In genomic region chr9:37932519-37932918, GRCm38 (mm10) we compare ENCODE assay signal across 8 mouse cellular contexts. TPM values are rescaled to one million over a fixed set of nuclear protein-coding genes. Genes with fewer than 3 reads are reported as not detected.
A peak's percentile ranks its signal among the peaks of the same experiment; 100 is the strongest.
DNase-seq lines count a peak whose midpoint lies in the region; ATAC-seq lines count a peak whose summit lies in the region.

No protein-coding gene starts in this region.

- H3K36me3 ChIP-seq in heart, embryonic 12.5 days: no peaks in the 10 kb centered on the region
- no peaks in the 10 kb centered on the region for H3K36me3 ChIP-seq in forebrain, embryonic 12.5 days (replicated peaks)
- H3K36me3 ChIP-seq in hindbrain, embryonic 15.5 days: no peaks in the 10 kb centered on the region

- H3K27ac ChIP-seq in heart, embryonic 12.5 days (ENCODE audit: poor library complexity, severe bottlenecking): no peak overlapping the region
- no peak overlapping the region for H3K27ac ChIP-seq in forebrain, embryonic 12.5 days
- H3K27ac ChIP-seq in hindbrain, embryonic 15.5 days (replicated peaks): no peak overlapping the region

- no peaks in the 10 kb centered on the region for H3K9me3 ChIP-seq in heart, embryonic 12.5 days (replicated peaks)
- H3K9me3 ChIP-seq in forebrain, embryonic 12.5 days: no peaks in the 10 kb centered on the region
- H3K9me3 ChIP-seq in hindbrain, embryonic 15.5 days: no peaks in the 10 kb centered on the region

- no peak for ATAC-seq in heart, embryonic 12.5 days (ENCODE audit: insufficient number of reproducible peaks, low FRiP score)
- ATAC-seq in forebrain, embryonic 12.5 days (ENCODE audit: low FRiP score): peak; percentile 83
- peak; percentile 81 for ATAC-seq in hindbrain, embryonic 15.5 days (ENCODE audit: low FRiP score, low read depth)

- H3K4me3 ChIP-seq in heart, embryonic 12.5 days: no peak overlapping the region
- no peak overlapping the region for H3K4me3 ChIP-seq in forebrain, embryonic 12.5 days (replicated peaks)
- no peak overlapping the region for H3K4me3 ChIP-seq in hindbrain, embryonic 15.5 days

- WGBS in heart, embryonic 12.5 days: 6% methylated on average over 11 of the region's 11 CpGs
- WGBS in forebrain, embryonic 12.5 days: 8% methylated on average over 11 of the region's 11 CpGs
- 7% methylated on average over 11 of the region's 11 CpGs for WGBS in hindbrain, embryonic 15.5 days

- no peak overlapping the region for H3K9ac ChIP-seq in heart, embryonic 12.5 days
- H3K9ac ChIP-seq in forebrain, embryonic 12.5 days: no peak overlapping the region
- H3K9ac ChIP-seq in hindbrain, embryonic 15.5 days: no peak overlapping the region

- H3K4me2 ChIP-seq in heart, embryonic 12.5 days: no peak overlapping the region
- no peak overlapping the region for H3K4me2 ChIP-seq in forebrain, embryonic 12.5 days
- H3K4me2 ChIP-seq in hindbrain, embryonic 15.5 days: no peak overlapping the region

- DNase-seq in heart, adult 11 months: peak; percentile 82
- DNase-seq in c-Kit-positive CD71-negative TER-119-negative erythroid progenitor cells, embryonic 14.5 days (ENCODE audit: low read depth): peak; percentile 37
- peak; percentile 69 to 76 for DNase-seq in layer of hippocampus, postnatal 10 days (ENCODE audit: low spot score in 2 of 2)
- DNase-seq in mesoderm, embryonic 11.5 days (ENCODE audit: low read depth, low spot score): peak; percentile 83
- DNase-seq in right cerebral cortex, postnatal 4 days: peak; percentile 56

- H3K4me1 ChIP-seq in heart, embryonic 12.5 days (replicated peaks): no peaks in the 10 kb centered on the region
- H3K4me1 ChIP-seq in forebrain, embryonic 12.5 days: no peaks in the 10 kb centered on the region
- no peaks in the 10 kb centered on the region for H3K4me1 ChIP-seq in hindbrain, embryonic 15.5 days (replicated peaks)

- H3K27me3 ChIP-seq in heart, embryonic 12.5 days (replicated peaks): no peaks in the 10 kb centered on the region
- no peaks in the 10 kb centered on the region for H3K27me3 ChIP-seq in forebrain, embryonic 12.5 days
- no peaks in the 10 kb centered on the region for H3K27me3 ChIP-seq in hindbrain, embryonic 15.5 days

RNA-seq across cellular contexts. Expression of gene Olfr878, which starts 14.9 kb away (rescaled TPM):
- not detected in 2 replicates for polyA plus RNA-seq in heart, embryonic 12.5 days (2016; fragmentation: Nextera tagmentation; extraction: Ambion mirVana)
- 0.06 TPM in 1 of 2 replicates, not detected in the other for polyA plus RNA-seq in forebrain, embryonic 12.5 days (2016; fragmentation: Nextera tagmentation; extraction: Ambion mirVana)
- polyA plus RNA-seq in hindbrain, embryonic 15.5 days (2015; fragmentation: Nextera tagmentation; extraction: Ambion mirVana): not detected in 2 replicates
- total RNA-seq in layer of hippocampus, postnatal 10 days (2021): not detected

RNA-seq across cellular contexts. Expression of gene Olfr145, which starts 36.0 kb away (rescaled TPM):
- polyA plus RNA-seq in heart, embryonic 12.5 days (2016; fragmentation: Nextera tagmentation; extraction: Ambion mirVana): not detected in 2 replicates
- not detected in 2 replicates for polyA plus RNA-seq in forebrain, embryonic 12.5 days (2016; fragmentation: Nextera tagmentation; extraction: Ambion mirVana)
- polyA plus RNA-seq in hindbrain, embryonic 15.5 days (2015; fragmentation: Nextera tagmentation; extraction: Ambion mirVana): not detected in 2 replicates
- not detected for total RNA-seq in layer of hippocampus, postnatal 10 days (2021)

RNA-seq across cellular contexts. Expression of gene Olfr881, which starts 59.1 kb away (rescaled TPM):
- polyA plus RNA-seq in heart, embryonic 12.5 days (2016; fragmentation: Nextera tagmentation; extraction: Ambion mirVana): not detected in 2 replicates
- not detected in 2 replicates for polyA plus RNA-seq in forebrain, embryonic 12.5 days (2016; fragmentation: Nextera tagmentation; extraction: Ambion mirVana)
- not detected in 2 replicates for polyA plus RNA-seq in hindbrain, embryonic 15.5 days (2015; fragmentation: Nextera tagmentation; extraction: Ambion mirVana)
- not detected for total RNA-seq in layer of hippocampus, postnatal 10 days (2021)
